Mouse (Mus musculus): ENCODE data around the gene Mrps25. TPM values are rescaled to one million over a fixed set of nuclear protein-coding genes. Genes with fewer than 3 reads are reported as not detected.

Mrps25 gene
- total RNA-seq (2023): 10 to 100 TPM in 1 of 2 experiments, 1 to 10 TPM in 1; 7.5 to 13.5 TPM

GRCm38 (mm10) chr6:92183621-92184131, at the start of gene Mrps25:
Gene Mrps25 (minus strand): TSS chr6:92184033.

GRCm38 (mm10) chr6:92214773-92215449, 31.1 kb upstream of the Mrps25 start, which contains the start of gene Rbsn:
Gene Rbsn (minus strand): TSS chr6:92214925.

Other genes starting within 250 kb of the Mrps25 start
- gene Fgd5, start 205.2 kb downstream of the Mrps25 start, total RNA-seq (2023): under 1 TPM; 0.07 to 0.11 TPM
- 10 to 100 TPM; 59.8 to 62.4 TPM for gene Nr2c2, start 92.6 kb downstream of the Mrps25 start, total RNA-seq (2023)
- 10 to 100 TPM; 18.0 to 18.5 TPM for gene Rbsn, start 30.9 kb upstream of the Mrps25 start, total RNA-seq (2023)
- gene Trh, start 60.6 kb upstream of the Mrps25 start, total RNA-seq (2023): not detected